Mouse (Mus musculus) liver, adult 2 months (tissue): Measurements from ENCODE around the gene Emp2. TPM values are rescaled to one million over a fixed set of nuclear protein-coding genes. Genes with fewer than 3 reads are reported as not detected.
"Not testable (repeated sequence)": the region's sequence is repeated elsewhere in the genome, so short reads cannot be mapped to it uniquely, and the experiment has no call there.

Experiments used
- DNase-seq: peaks from one replicate; pipeline ENCODE4 v3.0.0-alpha.2; 2011; ENCODE audit warnings: low read depth, low spot score; ENCODE audit errors: extremely low read depth
- H3K27ac ChIP-seq: fragments of 200-500 bp; replicated peaks from 2 replicates; pipeline ENCODE4 v1.5.1; 2012; ENCODE audit warnings: low read depth, mild to moderate bottlenecking, control low read depth, inconsistent platforms, low read length; ENCODE audit not compliant: insufficient read depth
- H3K27me3 ChIP-seq: fragments of 200-500 bp; 2 replicates; pipeline ENCODE4 v1.6.1; 2012; ENCODE audit warnings: mild to moderate bottlenecking, moderate library complexity, low read length, inconsistent platforms; ENCODE audit not compliant: control insufficient read depth, insufficient read depth
- H3K36me3 ChIP-seq: fragments of 200-500 bp; 2 replicates; pipeline ENCODE4 v1.6.1; 2012; ENCODE audit warnings: low read length, inconsistent platforms; ENCODE audit not compliant: control insufficient read depth, insufficient read depth
- H3K4me1 ChIP-seq: fragments of 200-500 bp; 2 replicates; pipeline ENCODE4 v1.6.1; 2011; ENCODE audit warnings: low read length; ENCODE audit not compliant: control insufficient read depth, insufficient read depth
- H3K4me3 ChIP-seq: fragments of 200-500 bp; 2 replicates; pipeline ENCODE4 v1.5.1; 2011; ENCODE audit warnings: low read depth, mild to moderate bottlenecking, control low read depth, low read length, moderate library complexity; ENCODE audit not compliant: insufficient read depth
- H3K79me2 ChIP-seq: fragments of 200-500 bp; 2 replicates; pipeline ENCODE4 v1.6.1; 2012; ENCODE audit warnings: inconsistent platforms, mild to moderate bottlenecking, low read length, moderate library complexity; ENCODE audit not compliant: control insufficient read depth, insufficient read depth
- H3K9ac ChIP-seq: fragments of 200-500 bp; 2 replicates; pipeline ENCODE4 v1.6.1; 2012; ENCODE audit warnings: low read depth, mild to moderate bottlenecking, control low read depth, inconsistent platforms, low read length
- CTCF ChIP-seq: fragments of 200-500 bp; IDR thresholded peaks from 2 replicates; pipeline ENCODE4 v1.5.1; 2011; ENCODE audit warnings: low read depth, low read length, control low read depth
- POLR2A ChIP-seq: fragments of 200-500 bp; IDR thresholded peaks from 2 replicates; pipeline ENCODE4 v1.6.1; 2011; ENCODE audit warnings: low read length, control low read depth; ENCODE audit not compliant: insufficient read depth; ENCODE audit errors: extremely low read depth
- WGBS: fragments of 180-500 bp; shearing (Covaris S2); methylation state at CpG from one replicate; pipeline ENCODE4 v1.1.7; 2018; 5-methylcytosine and 5-hydroxymethylcytosine counted together
- polyA plus RNA-seq: library from polyadenylated mRNA; depleted of rRNA; stranded (reverse); fragments of >200 nt; gene quantifications from 2 replicates; pipeline ENCODE4 v1.2.3, GENCODE M21; 2012
- total RNA-seq: library from RNA; depleted of rRNA; stranded (reverse); fragments of >200 nt; gene quantifications from 2 replicates; pipeline ENCODE4 v1.2.3, GENCODE M21; 2014

Gene Emp2
- total and polyA plus RNA-seq, 2 experiments = 5.7 to 14.1 TPM

GRCm38 (mm10) chr16:10286513-10287268 lies 27.1 kb downstream of the Emp2 start:
- no peaks in the 10 kb centered on the region for H3K27me3 ChIP-seq
- no peaks in the 10 kb centered on the region for H3K36me3 ChIP-seq
- 80% methylated on average over 9 of the region's 9 CpGs for WGBS
- no peaks in the 10 kb centered on the region for H3K4me1 ChIP-seq
- no peak overlapping the region for H3K27ac ChIP-seq
- no peak for DNase-seq
- TF ChIP-seq CTCF (no peak), POLR2A (no peak)
- H3K4me3 ChIP-seq = no peak overlapping the region
- no peaks in the 10 kb centered on the region for H3K79me2 ChIP-seq
- no peak overlapping the region for H3K9ac ChIP-seq

GRCm38 (mm10) chr16:10281890-10282289 lies 31.9 kb downstream of the Emp2 start:
- DNase-seq = no peak
- H3K4me1 ChIP-seq = no peaks in the 10 kb centered on the region
- TF ChIP-seq CTCF (no peak), POLR2A (no peak)
- WGBS = 84% methylated on average over 3 of the region's 3 CpGs
- no peak overlapping the region for H3K4me3 ChIP-seq
- no peaks in the 10 kb centered on the region for H3K79me2 ChIP-seq
- H3K36me3 ChIP-seq = no peaks in the 10 kb centered on the region
- no peaks in the 10 kb centered on the region for H3K27me3 ChIP-seq
- no peak overlapping the region for H3K27ac ChIP-seq
- H3K9ac ChIP-seq = no peak overlapping the region

DNA sequence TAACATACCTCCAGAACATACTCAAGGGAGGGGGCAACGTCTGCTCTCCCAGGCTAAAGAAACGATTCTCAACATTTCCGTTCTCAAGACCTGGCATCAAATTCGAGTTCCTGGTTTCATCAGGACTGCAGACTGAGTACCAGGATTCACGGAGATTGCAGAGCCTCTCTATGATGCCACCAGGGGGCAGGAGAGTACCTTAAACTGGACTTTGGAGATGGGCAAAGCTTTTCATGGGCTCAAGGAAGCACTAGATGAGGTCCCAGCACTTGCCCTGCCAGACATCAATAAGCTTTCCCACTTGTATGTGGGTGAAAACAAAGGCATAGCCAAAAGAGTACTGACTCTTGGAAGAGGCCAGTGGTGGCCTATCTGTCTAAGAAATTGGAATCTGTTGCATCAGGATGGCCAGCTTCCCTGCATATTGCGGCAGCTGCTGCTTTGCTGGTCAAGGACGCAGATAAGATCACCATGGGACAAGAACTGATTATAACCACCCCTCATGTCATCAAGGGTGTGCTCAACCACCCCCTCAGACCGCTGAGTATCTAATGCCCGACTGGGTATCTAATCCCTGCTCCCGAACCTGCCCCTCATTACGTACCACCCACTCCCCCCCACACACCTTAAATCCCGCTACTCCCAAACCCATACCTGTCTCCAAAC lies 33.3 kb downstream of the Emp2 start:
- H3K4me1 ChIP-seq = no peaks in the 10 kb centered on the region
- no peaks in the 10 kb centered on the region for H3K27me3 ChIP-seq
- TF ChIP-seq POLR2A (no peak), CTCF (peak; percentile 70)
- no peak overlapping the region for H3K9ac ChIP-seq
- H3K36me3 ChIP-seq = no peaks in the 10 kb centered on the region
- 45% methylated on average over 12 of the region's 12 CpGs for WGBS
- no peaks in the 10 kb centered on the region for H3K79me2 ChIP-seq
- peak; percentile 65 for DNase-seq
- no peak overlapping the region for H3K27ac ChIP-seq
- no peak overlapping the region for H3K4me3 ChIP-seq

DNA sequence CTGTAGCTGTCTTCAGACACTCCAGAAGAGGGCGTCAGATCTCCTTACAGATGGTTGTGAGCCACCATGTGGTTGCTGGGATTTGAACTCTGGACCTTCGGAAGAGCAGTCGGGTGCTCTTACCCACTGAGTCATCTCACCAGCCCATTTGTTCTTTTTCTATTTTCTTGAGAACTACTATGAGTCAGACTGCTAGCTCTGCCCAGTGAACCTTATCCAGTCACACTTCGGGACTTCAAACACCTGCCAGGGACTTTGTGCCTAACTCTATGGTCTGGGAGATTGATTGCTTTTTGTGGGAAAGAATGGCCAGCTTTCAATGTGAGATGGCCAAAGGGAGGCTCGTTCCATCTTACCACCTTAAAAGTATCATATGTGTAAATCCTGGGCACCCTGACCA lies 37.0 kb downstream of the Emp2 start:
- not testable (repeated sequence) for H3K4me3 ChIP-seq, H3K27ac ChIP-seq, DNase-seq, H3K79me2 ChIP-seq, H3K9ac ChIP-seq, H3K27me3 ChIP-seq, H3K4me1 ChIP-seq, H3K36me3 ChIP-seq
- WGBS = 73% methylated on average over 5 of the region's 5 CpGs

DNA sequence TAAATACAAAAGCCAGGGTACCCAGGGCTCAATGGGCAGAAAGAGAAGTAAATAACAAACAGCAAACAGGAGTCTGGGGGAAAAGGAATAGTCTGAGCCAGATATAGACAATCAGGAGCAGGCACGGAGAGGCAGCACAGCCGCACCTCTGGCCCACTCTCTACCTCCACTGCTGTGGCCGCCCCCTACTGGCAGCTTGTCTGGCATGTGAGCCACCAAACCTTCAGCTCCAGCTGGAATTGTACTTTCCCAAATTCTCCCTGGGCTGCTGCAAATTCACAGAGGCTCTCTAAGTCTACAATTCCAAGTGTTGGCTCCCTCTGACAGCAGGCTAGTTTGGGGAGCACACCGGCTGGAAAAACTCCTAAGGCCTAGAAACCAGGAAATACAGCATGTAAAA lies 39.3 kb downstream of the Emp2 start:
- no peak overlapping the region for H3K9ac ChIP-seq
- no peaks in the 10 kb centered on the region for H3K27me3 ChIP-seq
- no peaks in the 10 kb centered on the region for H3K79me2 ChIP-seq
- DNase-seq = no peak
- no peaks in the 10 kb centered on the region for H3K36me3 ChIP-seq
- no peaks in the 10 kb centered on the region for H3K4me1 ChIP-seq
- no peak overlapping the region for H3K27ac ChIP-seq
- no peak overlapping the region for H3K4me3 ChIP-seq
- TF ChIP-seq CTCF = peak; percentile 63
- no peak for TF ChIP-seq POLR2A
- WGBS = 59% methylated on average over 4 of the region's 4 CpGs

- H3K27ac ChIP-seq = no peak overlapping the region
- no peaks in the 10 kb centered on the region for H3K36me3 ChIP-seq
- H3K27me3 ChIP-seq = no peaks in the 10 kb centered on the region
- no peaks in the 10 kb centered on the region for H3K79me2 ChIP-seq
- no peaks in the 10 kb centered on the region for H3K4me1 ChIP-seq
- TF ChIP-seq CTCF = peak; percentile 35; the same call in 1 of the 2 replicates
- TF ChIP-seq POLR2A = no peak
- H3K9ac ChIP-seq = no peak overlapping the region
- no peak overlapping the region for H3K4me3 ChIP-seq
- DNase-seq = peak; percentile 49
- WGBS = 13% methylated on average over 3 of the region's 3 CpGs
Observed at GRCm38 (mm10) chr16:10272256-10272655, 41.5 kb downstream of the Emp2 start.
